Mouse (Mus musculus) megakaryocyte, adult 5-6 weeks (primary cell): ENCODE results near the gene Chd6. TPM values are rescaled to one million over a fixed set of nuclear protein-coding genes. Genes with fewer than 3 reads are reported as not detected.

Experiments used
- ATAC-seq: 2 replicates; pipeline ENCODE4 v1.8.0; 2016; ENCODE audit warnings: mild to moderate bottlenecking, inconsistent platforms; ENCODE audit not compliant: poor library complexity, severe bottlenecking
- total RNA-seq, 2 experiments: library from RNA; stranded (forward) in 1 of 2; stranded (reverse) in 1 of 2; fragments of 153-499, 151-499 nt in 1 of 2; fragments of 221-1000, 200-1000 nt in 1 of 2; gene quantifications; 2 replicates each; pipeline versions ENCODE4 v1.2.3 to v1.2.4; 2015 to 2017

Gene Chd6
- total RNA-seq (2015) = 22.7 and 24.8 TPM in 2 replicates
- total RNA-seq (2017) = 21.4 and 28.5 TPM in 2 replicates

- ATAC-seq = peak; percentile 97
These were observed at the start of gene Chd6 for GRCm38 (mm10) chr2:161108933-161109371. Gene Chd6 (minus strand): TSS chr2:161109075.

- no peak for ATAC-seq
These were observed 41.3 kb upstream of the Chd6 start for GRCm38 (mm10) chr2:161150004-161150842.

GRCm38 (mm10) chr2:161148428-161149020 lies 39.6 kb upstream of the Chd6 start:
- no peak for ATAC-seq

GRCm38 (mm10) chr2:161147656-161148427 lies 39.0 kb upstream of the Chd6 start:
- no peak for ATAC-seq

GRCm38 (mm10) chr2:161144799-161145198 lies 35.9 kb upstream of the Chd6 start:
- no peak for ATAC-seq

- no peak for ATAC-seq
These were observed 30.0 kb upstream of the Chd6 start for GRCm38 (mm10) chr2:161138672-161139536.

- no peak for ATAC-seq
These were observed 28.1 kb upstream of the Chd6 start for GRCm38 (mm10) chr2:161136999-161137398.

GRCm38 (mm10) chr2:161128367-161129111 lies 19.7 kb upstream of the Chd6 start:
- no peak for ATAC-seq

GRCm38 (mm10) chr2:161112011-161112410 lies 3.1 kb upstream of the Chd6 start:
- no peak for ATAC-seq

GRCm38 (mm10) chr2:161109398-161109821 lies 535 bp upstream of the Chd6 start:
- ATAC-seq = 0 out of 2 replicates have a peak, but pooled peaks have one; percentile 4

- peak; percentile 15 for ATAC-seq
These were observed 569 bp downstream of the Chd6 start for GRCm38 (mm10) chr2:161108085-161108927.

- no peak for ATAC-seq
These were observed 1.6 kb downstream of the Chd6 start for GRCm38 (mm10) chr2:161107236-161107635.

GRCm38 (mm10) chr2:161103769-161104168 lies 5.1 kb downstream of the Chd6 start:
- no peak for ATAC-seq

GRCm38 (mm10) chr2:161102102-161102501 lies 6.8 kb downstream of the Chd6 start:
- no peak for ATAC-seq

GRCm38 (mm10) chr2:161097746-161098145 lies 11.1 kb downstream of the Chd6 start:
- ATAC-seq = no peak

GRCm38 (mm10) chr2:161090746-161091405 lies 18.0 kb downstream of the Chd6 start:
- no peak for ATAC-seq

GRCm38 (mm10) chr2:161090200-161090599 lies 18.7 kb downstream of the Chd6 start:
- ATAC-seq = peak; percentile 77

GRCm38 (mm10) chr2:161078590-161078989 lies 30.3 kb downstream of the Chd6 start:
- no peak for ATAC-seq
